Mouse (Mus musculus) ovary, postnatal 14 days (tissue): ENCODE data around the gene Khk.
A peak's percentile ranks its signal among the peaks of the same experiment; 100 is the strongest.
"Not testable (repeated sequence)": the region's sequence is repeated elsewhere in the genome, so short reads cannot be mapped to it uniquely, and the experiment has no call there.

ENCODE experiments used
- DNase-seq: peaks from one replicate; pipeline ENCODE4 v3.0.0; 2022; ENCODE audit warnings: low spot score

Gene Khk

GRCm38 (mm10) chr5:30921256-30922033 is at the start of gene Khk:
TSS of gene Khk (plus strand) at chr5:30921431.
- peak; percentile 88 for DNase-seq

DNA sequence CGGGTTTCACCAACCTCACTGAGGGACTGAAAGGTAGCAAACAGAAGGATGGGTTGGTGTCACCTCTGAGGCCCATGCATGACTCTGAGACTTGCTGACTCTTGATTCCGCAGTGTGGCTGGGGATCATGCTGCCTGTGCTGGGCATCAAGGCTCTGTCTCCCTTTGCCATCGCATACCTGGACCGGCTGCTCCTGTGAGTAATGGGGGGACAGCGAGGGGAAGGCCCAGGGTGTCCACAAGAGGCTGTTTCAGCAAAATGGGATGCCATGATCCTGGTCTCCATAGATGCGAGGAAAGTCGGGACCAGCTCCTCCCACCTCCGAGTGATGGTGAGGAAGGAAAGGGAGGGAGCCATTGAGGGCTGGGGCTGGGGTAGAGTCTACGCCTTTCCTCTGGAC is 48.7 kb upstream of the Khk start:
- no peak for DNase-seq

DNA sequence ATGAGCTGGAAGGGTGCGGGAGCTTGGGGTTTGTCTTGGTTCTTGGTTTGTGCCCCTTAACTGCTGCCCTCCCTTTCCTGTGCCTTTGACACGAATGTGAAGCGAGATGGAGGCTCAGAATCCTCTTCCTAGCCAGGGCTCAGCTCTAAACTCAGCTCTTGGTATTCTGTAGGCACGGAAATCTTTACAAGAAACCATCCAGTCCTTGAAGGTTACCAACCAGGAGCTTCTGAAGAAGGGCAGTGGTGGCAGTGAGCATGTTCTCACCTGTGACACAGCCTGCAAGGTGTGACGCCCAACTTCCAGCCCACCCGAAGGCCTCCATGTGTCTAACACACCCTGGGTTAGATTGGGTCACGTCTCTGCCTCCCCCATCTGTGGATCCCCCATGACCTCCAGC is 46.9 kb upstream of the Khk start:
- DNase-seq: no peak

DNA sequence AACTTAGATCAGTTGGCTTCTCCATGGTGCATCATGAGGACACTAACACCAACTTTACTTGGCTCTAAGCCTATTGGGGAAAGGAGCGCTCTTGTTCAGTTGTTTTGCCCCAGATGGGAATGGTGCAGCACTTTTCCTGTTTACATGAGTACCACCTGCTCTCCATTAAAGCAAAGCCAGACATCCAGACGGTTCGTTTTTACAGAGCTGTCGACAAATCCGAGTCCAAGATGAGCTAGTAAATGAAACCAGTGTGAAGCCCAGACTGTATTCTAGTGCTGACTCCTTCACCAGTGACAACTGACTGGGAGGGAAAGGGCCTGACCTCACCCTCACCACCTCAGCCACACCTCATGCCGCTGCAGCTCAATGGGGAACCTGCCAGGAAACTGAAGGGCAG is 42.6 kb upstream of the Khk start:
- no peak for DNase-seq

- no peak for DNase-seq
Observed at GRCm38 (mm10) chr5:30879347-30879943, 41.8 kb upstream of the Khk start.

DNA sequence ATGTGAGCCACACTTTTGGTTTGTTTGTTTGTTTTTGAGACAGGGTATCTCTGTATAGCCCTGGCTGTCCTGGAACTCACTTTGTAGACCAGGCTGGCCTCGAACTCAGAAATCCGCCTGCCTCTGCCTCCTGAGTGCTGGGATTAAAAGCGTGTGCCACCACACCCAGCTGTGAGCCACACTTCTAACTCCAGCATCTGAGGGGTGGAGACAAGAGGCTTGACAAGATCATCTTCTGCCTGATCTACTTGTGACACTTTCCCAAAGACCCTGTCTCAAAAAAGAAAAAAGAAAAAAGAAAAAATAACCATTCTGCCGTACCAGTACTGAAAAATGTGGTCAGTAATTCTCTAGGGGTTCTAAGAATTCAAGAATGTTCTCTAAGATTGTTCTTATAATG is 39.4 kb upstream of the Khk start:
- DNase-seq: not testable (repeated sequence)

DNA sequence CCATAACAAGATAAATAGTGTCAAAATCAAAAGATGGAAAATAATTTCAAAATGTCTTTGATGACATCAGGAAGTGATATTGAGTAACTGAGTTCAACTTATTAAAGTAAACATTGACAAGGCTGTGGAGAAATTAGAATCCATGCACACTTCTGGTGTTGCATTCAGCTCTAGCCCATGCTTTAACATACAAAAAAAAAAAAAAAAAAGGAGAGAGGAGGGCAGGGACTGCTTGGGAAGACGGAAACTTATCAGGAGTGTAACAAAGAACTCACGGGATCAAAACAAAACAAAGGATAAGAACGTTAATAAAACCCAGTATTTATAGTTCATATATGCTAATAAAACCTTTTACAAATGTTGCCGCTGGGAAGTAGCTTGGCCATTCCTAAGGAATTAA is 35.0 kb upstream of the Khk start:
- no peak for DNase-seq

DNA sequence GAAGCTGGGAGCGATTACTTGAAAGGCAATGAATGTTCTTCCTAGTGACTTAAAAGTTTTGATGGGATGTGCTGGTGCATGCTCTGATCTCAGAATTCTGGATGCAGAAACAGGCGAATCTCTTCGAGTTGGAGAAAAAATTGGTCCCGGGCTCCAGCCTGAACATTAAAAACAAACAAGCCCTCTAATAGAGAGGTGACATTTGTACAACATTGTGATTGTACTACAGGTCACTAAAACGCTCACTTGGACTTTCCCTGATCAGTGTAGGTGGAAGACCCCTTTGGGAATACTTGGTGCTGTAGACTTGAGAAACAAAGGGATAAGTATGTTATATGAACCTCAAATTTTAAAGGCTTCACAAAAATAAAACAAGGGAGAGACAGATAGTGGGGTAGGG is 34.5 kb upstream of the Khk start:
- DNase-seq: no peak

DNA sequence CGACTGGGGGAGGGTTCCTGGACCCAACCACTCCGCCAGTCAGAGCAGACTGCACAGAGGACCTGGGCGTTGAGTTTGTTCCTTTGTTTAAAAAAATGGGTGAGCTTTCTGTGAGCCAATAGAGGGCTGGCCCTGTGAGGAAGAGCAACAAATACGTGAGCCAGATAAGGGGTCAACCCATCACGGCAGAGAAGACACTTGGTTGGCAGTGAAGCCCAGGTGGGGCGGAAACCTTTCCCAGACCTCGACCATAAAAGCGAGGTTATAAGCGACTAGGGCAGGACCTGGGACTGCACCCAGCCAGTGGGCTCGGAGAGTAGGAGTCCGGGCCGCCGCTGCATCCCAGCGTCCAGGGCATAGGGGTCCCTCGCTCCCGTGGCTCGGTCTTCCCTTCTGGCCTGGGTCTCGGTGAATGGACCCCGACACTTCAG is 33.9 kb upstream of the Khk start:
- DNase-seq: peak; percentile 47

GRCm38 (mm10) chr5:30887858-30888336 is 33.3 kb upstream of the Khk start:
- peak; percentile 87 for DNase-seq

- peak; percentile 94 for DNase-seq
Observed at GRCm38 (mm10) chr5:30888337-30889087, 32.7 kb upstream of the Khk start, which contains the start of gene Agbl5. TSS of gene Agbl5 (plus strand) at chr5:30888694.

DNA sequence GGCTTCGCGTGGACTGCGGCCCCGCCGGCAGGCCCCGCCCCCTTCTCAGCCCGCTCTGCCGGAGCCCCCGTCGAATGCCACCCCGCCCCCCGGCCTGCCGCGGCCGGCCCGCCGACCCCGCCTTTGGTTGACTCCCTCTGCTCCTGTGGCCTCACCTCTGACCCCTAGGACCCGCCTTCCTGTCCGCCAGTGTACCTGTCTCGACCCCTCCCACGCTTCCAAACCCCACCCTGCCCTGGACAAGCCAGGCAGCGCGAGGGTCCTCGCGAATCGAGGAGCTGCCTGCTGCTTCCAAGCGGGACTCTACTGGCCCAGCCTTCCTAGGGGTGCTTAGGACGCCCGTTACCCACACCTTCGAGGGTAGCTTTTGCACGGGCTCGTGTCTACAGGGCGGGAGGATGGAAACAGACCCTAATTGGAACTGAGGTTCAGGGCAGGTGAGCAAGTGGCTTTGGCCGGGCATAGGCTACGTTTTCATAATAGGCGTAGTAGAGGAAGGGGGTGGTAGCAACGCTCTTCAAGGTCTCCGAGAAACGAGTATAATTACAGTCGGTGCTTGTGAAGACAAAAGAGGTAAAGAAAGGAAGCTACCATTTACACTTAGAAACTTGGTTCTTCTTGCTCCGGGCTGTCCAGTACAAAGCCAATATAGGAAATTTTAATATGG is 32.0 kb upstream of the Khk start:
- DNase-seq: no peak

- DNase-seq: no peak
Observed at GRCm38 (mm10) chr5:30890375-30890774, 30.9 kb upstream of the Khk start.

DNA sequence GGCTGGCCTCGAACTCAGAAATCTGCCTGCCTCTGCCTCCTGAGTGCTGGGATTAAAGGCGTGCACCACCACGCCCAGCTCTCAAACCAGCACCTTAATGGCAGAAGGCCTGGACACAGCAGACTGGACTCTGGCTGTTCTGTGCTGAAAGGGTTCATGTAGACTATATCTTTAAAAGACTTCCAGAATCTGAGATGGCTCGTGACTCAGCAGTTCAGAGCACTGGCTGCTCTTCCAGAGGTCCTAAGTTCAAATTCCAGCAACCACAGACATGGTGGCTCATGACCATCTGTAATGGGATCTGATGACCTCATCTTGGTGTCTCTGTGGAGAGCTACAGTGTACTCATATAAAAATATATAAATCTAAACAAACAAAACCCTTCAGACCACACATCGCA is 19.4 kb upstream of the Khk start:
- DNase-seq: no peak

DNA sequence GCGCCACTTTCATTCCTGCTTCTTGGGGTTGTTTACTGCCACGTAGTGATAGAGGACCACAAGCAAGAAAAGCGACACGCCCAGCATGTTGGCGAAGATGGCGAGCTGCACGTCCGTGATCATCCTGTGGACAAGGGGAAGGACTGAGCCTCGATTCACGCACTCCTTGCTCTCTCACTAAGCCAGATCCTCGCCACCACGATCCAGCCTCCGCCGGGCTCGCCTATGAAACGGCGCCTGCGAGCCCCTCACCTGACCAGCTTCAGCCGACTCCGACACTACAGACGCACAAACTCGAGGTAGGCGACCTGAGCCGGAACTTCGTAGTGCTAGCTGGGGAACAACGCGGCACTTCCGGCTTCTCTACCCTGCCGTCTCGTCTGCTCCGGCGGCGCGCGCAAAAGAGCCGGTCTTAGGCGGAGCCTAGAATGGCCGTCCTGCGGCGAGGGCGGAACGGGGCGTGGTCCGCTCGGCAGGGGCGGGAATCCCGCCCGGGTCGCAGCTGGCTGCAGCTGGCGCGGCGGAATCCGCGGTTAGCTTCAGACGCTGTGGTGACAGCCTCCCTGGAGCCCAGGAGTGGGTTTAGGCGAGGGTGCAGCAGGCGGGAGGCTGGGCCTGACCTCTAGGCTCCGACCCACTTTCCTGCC is 13.7 kb upstream of the Khk start, which contains the start of gene Ost4:
TSS of gene Ost4 (minus strand) at position 376 of the 647 bp plus-strand sequence.
- peak; percentile 95 for DNase-seq

DNA sequence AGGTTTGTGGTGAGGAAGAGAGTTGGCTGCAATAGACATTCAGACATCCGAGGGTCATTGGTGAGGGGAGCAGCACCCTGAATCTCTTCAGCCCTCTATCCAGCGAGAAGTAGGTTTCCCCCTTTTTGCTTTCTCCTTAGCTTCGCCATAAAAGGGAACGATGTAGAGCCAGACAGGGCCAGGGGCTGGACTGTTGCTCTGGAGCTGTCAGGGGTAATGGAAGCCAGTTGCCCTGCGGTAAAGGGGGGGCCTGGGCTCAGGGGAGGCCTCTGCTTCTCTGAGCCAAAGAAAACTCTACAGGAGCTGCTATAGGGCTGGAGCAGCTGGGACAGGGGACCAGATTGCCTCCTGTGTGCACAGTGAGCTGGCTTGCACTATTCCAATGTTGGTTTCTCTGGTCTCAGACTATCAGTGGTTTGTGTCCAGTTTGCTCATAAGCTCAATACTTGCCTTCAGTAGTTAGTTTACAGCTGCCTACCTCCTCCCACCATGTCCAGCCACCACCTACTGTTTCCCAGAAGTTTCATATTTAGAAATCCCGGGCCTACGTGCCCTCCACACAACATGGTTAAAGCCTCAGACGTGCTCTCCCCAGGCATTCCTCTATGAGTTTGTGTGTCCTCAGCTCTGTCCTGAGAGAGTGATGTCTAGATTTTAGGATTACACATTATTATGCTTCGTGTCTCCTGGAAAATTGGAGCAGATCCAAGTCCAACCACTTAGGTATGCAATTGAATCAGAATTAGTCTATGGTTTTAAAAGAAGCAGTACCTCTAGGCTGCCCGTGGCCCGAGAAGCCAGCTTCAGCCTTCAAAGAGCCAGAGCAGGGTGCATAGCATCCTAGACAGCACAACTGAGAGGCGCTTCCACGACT is 12.6 kb upstream of the Khk start:
- DNase-seq: peak; percentile 43

- DNase-seq: no peak
Observed at GRCm38 (mm10) chr5:30909300-30909659, 12.0 kb upstream of the Khk start.

DNA sequence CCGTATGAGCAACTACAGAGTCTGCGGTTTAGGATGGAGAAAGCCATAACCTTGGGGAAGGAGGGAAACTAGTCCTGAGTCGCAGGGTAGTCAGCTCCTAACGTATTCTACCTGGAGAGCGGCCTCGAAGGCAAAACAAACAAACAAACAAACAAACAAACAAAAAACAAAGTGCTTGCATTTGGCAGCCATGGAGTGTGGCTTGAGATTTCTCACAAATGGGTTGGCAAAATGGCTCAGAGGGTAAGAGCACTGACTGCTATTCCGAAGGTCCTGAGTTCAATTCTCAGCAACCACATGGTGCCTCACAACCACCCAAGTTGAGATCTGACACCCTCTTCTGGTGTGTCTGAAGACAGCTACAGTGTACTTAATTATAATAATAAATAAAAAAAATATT is 11.4 kb upstream of the Khk start:
- no peak for DNase-seq

DNA sequence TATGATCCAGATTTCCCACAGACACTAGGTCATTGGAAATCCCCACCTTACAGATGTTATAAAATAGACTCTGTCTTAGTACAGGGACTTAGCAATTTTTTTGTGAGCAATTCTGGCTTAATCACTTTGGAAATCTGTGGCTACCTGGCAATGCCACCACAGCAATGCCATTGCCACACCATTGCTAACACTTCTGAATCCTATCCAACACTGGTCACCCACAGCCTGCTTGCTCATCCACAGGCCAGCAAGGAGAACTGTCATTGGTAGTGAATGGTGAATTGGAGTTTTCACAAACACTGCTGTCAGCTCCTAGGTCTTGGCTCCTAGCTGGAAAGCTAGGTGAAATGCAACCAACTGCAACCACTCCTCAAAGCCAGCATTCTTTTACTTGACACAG is 10.8 kb upstream of the Khk start:
- DNase-seq: no peak

GRCm38 (mm10) chr5:30912156-30912555 is 9.1 kb upstream of the Khk start:
- no peak for DNase-seq
